Mouse (Mus musculus): Measurements from ENCODE around the gene Gm11214. TPM values are rescaled to one million over a fixed set of nuclear protein-coding genes. Genes with fewer than 3 reads are reported as not detected.

The Gm11214 gene
- not detected in 2 replicates for polyA plus RNA-seq (2016; fragmentation: Nextera tagmentation; extraction: Ambion mirVana)

DNA sequence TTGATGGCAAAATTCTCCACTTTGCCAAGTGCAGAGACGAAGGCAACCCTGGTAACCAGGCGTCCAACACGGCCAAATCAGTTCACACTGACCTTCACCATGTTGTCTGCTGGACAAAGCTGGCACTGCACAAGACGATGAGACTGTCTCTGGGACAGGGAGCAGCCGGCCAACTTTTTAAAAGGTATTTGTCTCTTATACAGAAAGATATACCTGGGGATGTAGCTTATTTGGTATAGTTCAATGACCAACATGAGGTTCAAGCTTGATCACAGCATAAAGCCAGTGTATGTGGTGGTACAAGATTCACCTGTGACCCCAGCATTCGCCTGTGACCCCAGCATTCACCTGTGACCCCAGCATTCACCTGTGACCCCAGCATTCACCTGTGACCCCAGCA is at the start of gene Gm11214:
TSS of gene Gm11214 (minus strand) at position 101 of the 400 bp plus-strand sequence.
- no peak within 1 kb of the TSS for H3K4me3 ChIP-seq (replicated peaks)
- H3K4me2 ChIP-seq, result no peak within 1 kb of the TSS
- no peaks in the 10 kb centered on the region for H3K27me3 ChIP-seq
- H3K9ac ChIP-seq (replicated peaks), result no peak within 1 kb of the TSS
- H3K9me3 ChIP-seq, result no peaks in the 10 kb centered on the region
- H3K27ac ChIP-seq, result no peak within 1 kb of the TSS
- no peak for ATAC-seq (ENCODE audit: insufficient number of reproducible peaks, insufficient read depth, low FRiP score, low TSS enrichment, low read depth)
- H3K4me1 ChIP-seq (replicated peaks), result no peaks in the 10 kb centered on the region
- WGBS, result 88% methylated on average over 6 of the region's 6 CpGs
- no peaks in the 10 kb centered on the region for H3K36me3 ChIP-seq

DNA sequence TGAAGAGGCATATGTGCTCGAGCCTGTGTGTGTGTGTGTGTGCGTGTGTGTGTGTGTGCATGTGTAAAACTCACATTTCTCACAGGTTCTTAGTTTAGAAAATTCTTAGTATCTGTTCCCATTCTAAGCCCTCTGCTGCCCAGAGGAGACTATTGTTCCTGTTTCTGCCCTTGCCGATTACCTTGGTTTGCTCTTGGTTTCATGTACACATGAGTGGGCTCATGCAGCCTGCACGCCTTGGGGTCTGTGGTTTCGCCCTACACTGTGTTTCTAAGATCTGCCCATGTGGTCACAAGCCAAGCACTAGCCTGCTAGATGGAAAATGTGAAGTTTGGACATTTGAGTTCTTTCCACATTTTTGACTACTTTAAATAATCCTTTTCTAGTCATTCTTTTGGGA is 48.7 kb upstream of the Gm11214 start:
- H3K4me3 ChIP-seq (replicated peaks), result no peak overlapping the region
- H3K9ac ChIP-seq (replicated peaks), result no peak overlapping the region
- 89% methylated on average over 5 of the region's 5 CpGs for WGBS
- H3K9me3 ChIP-seq, result no peaks in the 10 kb centered on the region
- no peak overlapping the region for H3K27ac ChIP-seq
- no peaks in the 10 kb centered on the region for H3K36me3 ChIP-seq
- no peak for ATAC-seq (ENCODE audit: insufficient number of reproducible peaks, insufficient read depth, low FRiP score, low TSS enrichment, low read depth)
- H3K4me2 ChIP-seq, result no peak overlapping the region
- no peaks in the 10 kb centered on the region for H3K27me3 ChIP-seq
- H3K4me1 ChIP-seq (replicated peaks), result no peaks in the 10 kb centered on the region

DNA sequence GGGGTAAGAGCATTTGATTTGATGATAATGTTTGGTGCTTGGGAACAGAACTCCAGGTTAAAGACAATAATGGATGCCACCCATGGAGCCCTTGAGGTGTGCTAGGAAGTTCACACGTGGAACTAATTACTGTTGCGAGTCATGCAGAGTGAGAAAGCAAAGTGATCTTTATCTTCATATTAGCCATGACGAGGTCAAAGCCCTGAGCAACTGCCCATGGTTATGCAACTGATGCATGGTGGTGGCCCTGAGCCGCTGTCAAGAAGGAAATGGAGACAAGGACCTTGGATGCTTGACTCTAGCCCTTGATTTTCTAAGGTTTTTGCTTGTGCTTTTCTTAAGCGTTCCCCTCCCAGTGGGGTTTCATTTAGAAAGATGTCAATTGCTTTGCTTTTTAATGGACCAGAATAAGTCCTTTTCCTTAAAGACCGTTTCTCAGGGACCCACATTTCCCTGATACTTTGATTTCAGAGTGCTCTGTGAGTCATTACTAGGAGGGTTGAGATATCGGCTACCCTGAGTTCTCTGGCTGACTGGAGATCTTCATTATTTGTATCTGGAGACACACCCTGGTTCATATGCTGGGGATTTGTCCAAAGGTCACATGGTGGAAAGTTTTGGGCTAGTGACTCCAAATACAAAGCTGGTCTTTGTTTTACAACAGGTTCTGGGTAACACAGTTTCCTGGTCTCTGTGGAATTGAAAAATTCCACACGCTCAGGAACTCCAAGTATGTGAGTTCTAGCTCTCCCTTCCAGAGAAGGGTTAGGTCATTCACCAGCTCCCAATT is 47.4 kb upstream of the Gm11214 start:
- no peaks in the 10 kb centered on the region for H3K4me1 ChIP-seq (replicated peaks)
- 55% methylated on average over 8 of the region's 8 CpGs for WGBS
- H3K36me3 ChIP-seq, result no peaks in the 10 kb centered on the region
- H3K4me2 ChIP-seq, result no peak overlapping the region
- no peak overlapping the region for H3K9ac ChIP-seq (replicated peaks)
- no peak overlapping the region for H3K27ac ChIP-seq
- H3K27me3 ChIP-seq, result no peaks in the 10 kb centered on the region
- no peak overlapping the region for H3K4me3 ChIP-seq (replicated peaks)
- H3K9me3 ChIP-seq, result no peaks in the 10 kb centered on the region
- ATAC-seq (ENCODE audit: insufficient number of reproducible peaks, insufficient read depth, low FRiP score, low TSS enrichment, low read depth), result no peak

DNA sequence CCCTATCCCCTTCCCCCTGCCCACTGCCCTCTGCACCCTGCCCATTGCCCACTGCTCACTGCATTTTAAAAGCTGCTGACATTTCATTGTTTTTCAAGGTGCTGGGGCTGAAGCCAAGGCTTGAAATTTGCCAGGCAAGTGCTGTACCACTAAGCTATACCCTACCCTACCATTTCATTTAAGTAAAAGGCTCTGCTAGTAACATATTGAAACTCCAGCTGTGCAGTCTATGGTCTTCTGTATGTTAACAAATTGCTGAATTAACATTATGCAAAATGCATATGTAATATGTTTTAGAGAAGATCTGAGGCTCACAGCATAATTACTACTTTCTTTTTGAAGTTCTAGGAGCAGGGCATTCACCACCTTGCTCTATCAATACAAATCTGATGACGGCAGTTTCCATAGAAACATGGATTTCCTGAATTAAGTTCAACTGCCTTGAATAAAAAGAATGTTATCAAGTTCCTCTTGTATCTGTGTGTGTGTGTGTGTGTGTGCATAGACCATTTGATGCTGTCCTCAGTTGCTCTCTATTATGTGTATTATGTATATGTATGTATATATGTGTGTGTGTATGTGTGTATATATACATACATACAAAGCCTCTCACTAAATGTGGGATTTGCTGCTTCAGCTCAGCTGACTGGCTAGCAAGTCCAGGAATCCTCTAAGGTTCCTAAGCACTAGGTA is 43.2 kb upstream of the Gm11214 start:
- H3K9ac ChIP-seq (replicated peaks), result no peak overlapping the region
- no peaks in the 10 kb centered on the region for H3K36me3 ChIP-seq
- no peak for ATAC-seq (ENCODE audit: insufficient number of reproducible peaks, insufficient read depth, low FRiP score, low TSS enrichment, low read depth)
- H3K4me2 ChIP-seq, result no peak overlapping the region
- H3K27me3 ChIP-seq, result no peaks in the 10 kb centered on the region
- H3K27ac ChIP-seq, result no peak overlapping the region
- H3K4me1 ChIP-seq (replicated peaks), result no peaks in the 10 kb centered on the region
- WGBS, result 91% methylated on average over 1 of the region's 1 CpGs
- no peaks in the 10 kb centered on the region for H3K9me3 ChIP-seq
- no peak overlapping the region for H3K4me3 ChIP-seq (replicated peaks)

DNA sequence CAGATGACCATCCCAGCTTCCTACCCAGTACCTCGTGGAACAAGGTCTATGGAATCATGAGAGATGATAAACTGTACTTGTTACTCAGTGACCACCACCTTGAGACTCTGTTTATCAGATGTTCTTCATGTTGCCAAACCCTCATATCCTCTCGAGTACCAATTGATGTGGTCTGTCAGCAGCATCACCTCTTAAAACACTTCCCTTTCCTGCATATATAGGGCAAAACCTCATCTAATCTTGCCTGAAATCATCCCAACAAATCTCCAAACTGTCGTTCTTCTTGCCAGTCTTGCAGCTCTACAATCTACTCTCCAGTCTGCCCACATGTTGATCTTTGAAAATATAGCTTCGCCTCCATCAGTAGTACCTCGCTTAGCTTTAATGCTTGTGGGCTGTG is 41.1 kb upstream of the Gm11214 start:
- H3K9me3 ChIP-seq, result no peaks in the 10 kb centered on the region
- H3K9ac ChIP-seq (replicated peaks), result no peak overlapping the region
- ATAC-seq (ENCODE audit: insufficient number of reproducible peaks, insufficient read depth, low FRiP score, low TSS enrichment, low read depth), result no peak
- no peak overlapping the region for H3K4me3 ChIP-seq (replicated peaks)
- no peak overlapping the region for H3K27ac ChIP-seq
- H3K4me2 ChIP-seq, result no peak overlapping the region
- no peaks in the 10 kb centered on the region for H3K4me1 ChIP-seq (replicated peaks)
- no peaks in the 10 kb centered on the region for H3K27me3 ChIP-seq
- 80% methylated on average over 5 of the region's 5 CpGs for WGBS
- no peaks in the 10 kb centered on the region for H3K36me3 ChIP-seq

DNA sequence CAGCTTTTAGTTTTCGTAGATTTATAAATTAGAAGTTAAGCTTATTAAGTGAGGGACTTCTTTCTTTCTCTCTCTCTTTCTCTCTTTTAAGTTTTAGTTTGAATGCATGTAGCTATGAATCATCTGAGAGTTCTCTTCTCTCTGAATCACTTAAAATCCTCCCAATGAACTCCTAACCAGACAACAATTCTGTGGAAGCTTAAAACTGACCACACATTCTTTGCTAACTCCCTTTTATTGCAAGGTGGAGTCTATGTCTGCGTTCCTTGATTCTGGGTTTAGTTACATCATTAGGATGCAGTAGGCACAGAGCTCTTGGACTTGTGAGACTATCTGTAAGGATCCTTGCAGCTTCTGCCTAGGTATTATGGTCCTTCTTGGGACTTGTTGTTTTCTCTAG is 40.5 kb upstream of the Gm11214 start:
- Histone ChIP-seq H3K36me3 (no peaks in the 10 kb centered on the region), H3K9ac (replicated peaks) (no peak overlapping the region), H3K9me3 (no peaks in the 10 kb centered on the region), H3K27ac (no peak overlapping the region), H3K4me1 (replicated peaks) (no peaks in the 10 kb centered on the region), H3K4me2 (no peak overlapping the region), H3K27me3 (no peaks in the 10 kb centered on the region), H3K4me3 (replicated peaks) (no peak overlapping the region)
- no peak for ATAC-seq (ENCODE audit: insufficient number of reproducible peaks, insufficient read depth, low FRiP score, low TSS enrichment, low read depth)
- 84% methylated on average over 2 of the region's 2 CpGs for WGBS

DNA sequence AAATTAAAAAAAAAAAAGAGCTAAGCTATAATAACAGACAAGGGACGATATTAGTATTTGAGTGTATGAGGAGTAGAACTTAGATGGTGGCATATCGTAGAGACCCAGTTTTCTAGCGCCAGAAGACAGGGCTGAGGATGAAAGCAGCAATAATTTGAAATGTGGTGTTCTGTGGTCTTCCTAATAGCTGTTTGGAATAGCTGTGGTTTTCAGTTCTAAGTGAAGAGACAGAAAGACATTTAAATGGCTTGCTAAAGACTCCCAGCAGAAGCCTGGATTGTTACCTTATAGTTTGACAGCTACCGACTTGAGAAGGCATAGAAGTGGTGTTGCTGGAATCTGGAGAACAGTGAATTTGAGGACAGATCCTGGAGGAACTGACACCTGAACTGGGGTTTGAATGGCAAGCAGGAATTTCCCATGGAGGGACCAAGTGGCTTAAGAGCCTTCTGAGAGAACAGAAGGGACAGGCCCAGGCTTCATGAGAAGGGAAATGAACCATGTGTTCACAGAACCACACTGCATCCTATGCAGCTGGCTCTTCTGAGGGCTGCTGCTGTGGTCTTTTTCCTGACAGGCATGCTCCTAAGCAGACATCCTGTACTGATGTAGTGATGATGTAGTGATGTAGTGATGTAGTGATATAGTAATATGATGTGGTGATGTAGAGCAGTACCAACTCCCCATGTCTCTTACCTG is 39.0 kb upstream of the Gm11214 start:
- Histone ChIP-seq H3K36me3 (no peaks in the 10 kb centered on the region), H3K27me3 (no peaks in the 10 kb centered on the region), H3K27ac (no peak overlapping the region), H3K4me1 (replicated peaks) (no peaks in the 10 kb centered on the region), H3K9me3 (no peaks in the 10 kb centered on the region), H3K4me2 (no peak overlapping the region), H3K4me3 (replicated peaks) (no peak overlapping the region), H3K9ac (replicated peaks) (no peak overlapping the region)
- 84% methylated on average over 4 of the region's 4 CpGs for WGBS
- no peak for ATAC-seq (ENCODE audit: insufficient number of reproducible peaks, insufficient read depth, low FRiP score, low TSS enrichment, low read depth)

DNA sequence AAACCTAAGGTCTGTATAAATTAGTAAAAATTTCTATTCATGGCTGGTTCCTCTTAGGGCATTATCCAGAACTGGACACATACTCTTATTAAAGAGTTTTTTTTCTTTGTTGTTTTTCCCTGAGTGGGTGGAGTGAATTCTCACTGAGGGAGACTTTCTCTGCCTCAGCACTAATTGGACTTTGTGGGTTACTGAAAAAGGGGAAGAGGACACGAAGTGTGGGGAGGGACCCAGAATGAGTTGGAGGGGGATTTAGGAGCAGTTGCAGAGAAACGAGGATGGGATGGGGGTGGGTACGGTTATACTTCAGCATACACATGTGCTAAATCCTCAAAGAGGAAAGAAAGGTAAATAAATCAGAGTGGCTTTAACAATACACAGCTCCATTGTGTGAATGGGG is 36.6 kb upstream of the Gm11214 start:
- 60% methylated on average over 3 of the region's 3 CpGs for WGBS

DNA sequence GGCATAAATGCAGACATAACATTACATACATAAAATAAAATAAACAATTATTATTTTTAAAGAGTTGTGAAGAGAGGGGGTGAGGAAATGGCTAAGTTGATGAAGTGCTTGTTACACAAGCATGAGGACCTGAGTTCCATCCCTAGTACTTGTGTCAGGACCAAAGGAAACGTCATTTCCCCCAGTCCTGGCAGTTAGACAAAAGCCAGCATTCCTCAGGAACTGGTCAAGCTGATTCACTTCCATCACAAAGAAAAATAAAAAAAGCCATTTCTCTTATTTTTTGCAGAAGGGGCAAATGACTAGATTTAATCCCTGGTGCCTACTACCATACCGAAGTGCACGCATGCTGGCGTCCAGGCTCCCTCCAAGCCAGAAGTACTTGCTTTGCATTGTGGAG is 33.7 kb upstream of the Gm11214 start:
- Histone ChIP-seq H3K4me3 (replicated peaks) (no peak overlapping the region), H3K27ac (no peak overlapping the region), H3K4me2 (no peak overlapping the region), H3K4me1 (replicated peaks) (no peaks in the 10 kb centered on the region), H3K9ac (replicated peaks) (no peak overlapping the region), H3K27me3 (no peaks in the 10 kb centered on the region), H3K9me3 (no peaks in the 10 kb centered on the region), H3K36me3 (no peaks in the 10 kb centered on the region)
- ATAC-seq (ENCODE audit: insufficient number of reproducible peaks, insufficient read depth, low FRiP score, low TSS enrichment, low read depth), result no peak
- WGBS, result 87% methylated on average over 4 of the region's 4 CpGs

More for the DNA sequence above, 36.6 kb upstream of the Gm11214 start:
- Histone ChIP-seq H3K4me2 (no peak overlapping the region), H3K9ac (replicated peaks) (no peak overlapping the region), H3K27ac (no peak overlapping the region), H3K4me3 (replicated peaks) (no peak overlapping the region), H3K36me3 (no peaks in the 10 kb centered on the region), H3K9me3 (no peaks in the 10 kb centered on the region), H3K4me1 (replicated peaks) (no peaks in the 10 kb centered on the region), H3K27me3 (no peaks in the 10 kb centered on the region)
- ATAC-seq (ENCODE audit: insufficient number of reproducible peaks, insufficient read depth, low FRiP score, low TSS enrichment, low read depth), result no peak

DNA sequence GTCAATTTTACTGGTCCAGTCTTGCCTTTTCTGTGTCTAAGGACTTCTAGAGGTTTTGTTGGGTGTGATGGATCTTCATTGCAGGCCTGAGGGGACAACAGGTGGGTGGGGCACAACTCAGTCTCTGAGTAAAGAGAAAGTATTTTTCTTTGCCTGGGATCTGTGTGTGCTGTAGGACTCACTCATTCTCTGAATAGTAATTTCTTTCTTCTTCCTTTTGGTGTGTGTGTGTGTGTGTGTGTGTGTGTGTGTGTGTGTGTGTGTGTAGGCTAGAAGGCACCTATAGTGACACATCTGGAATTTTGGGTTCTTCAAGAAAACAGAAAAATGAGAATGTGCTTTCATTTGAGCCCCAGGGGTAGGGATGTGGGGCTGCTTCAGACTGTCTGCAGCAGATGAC is 29.2 kb upstream of the Gm11214 start:
- no peaks in the 10 kb centered on the region for H3K4me1 ChIP-seq (replicated peaks)

DNA sequence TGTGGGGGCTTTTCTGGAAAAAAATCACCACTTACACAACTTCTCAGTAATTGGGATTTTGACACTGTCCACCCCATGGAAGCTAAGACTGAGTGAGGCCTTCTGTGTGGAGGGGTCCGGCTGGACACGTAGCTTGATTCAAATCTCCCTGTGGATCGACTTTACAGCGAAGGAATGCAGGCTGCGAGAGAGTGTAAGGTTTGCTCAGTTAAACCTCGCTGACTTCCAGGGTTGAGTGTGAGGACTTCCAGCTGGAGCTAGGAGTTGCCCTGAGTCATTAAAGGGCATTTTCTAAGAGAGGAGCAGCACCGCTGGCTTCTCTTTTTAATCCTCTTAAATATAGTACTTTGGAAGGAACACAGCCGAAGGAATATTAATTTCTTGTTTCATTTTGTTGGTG is 24.2 kb upstream of the Gm11214 start:
- Histone ChIP-seq H3K9me3 (no peaks in the 10 kb centered on the region), H3K27me3 (no peaks in the 10 kb centered on the region), H3K36me3 (no peaks in the 10 kb centered on the region), H3K4me2 (no peak overlapping the region), H3K9ac (replicated peaks) (no peak overlapping the region), H3K4me1 (replicated peaks) (no peaks in the 10 kb centered on the region), H3K27ac (no peak overlapping the region), H3K4me3 (replicated peaks) (no peak overlapping the region)
- no peak for ATAC-seq (ENCODE audit: insufficient number of reproducible peaks, insufficient read depth, low FRiP score, low TSS enrichment, low read depth)
- 69% methylated on average over 8 of the region's 8 CpGs for WGBS

More for the DNA sequence above, 29.2 kb upstream of the Gm11214 start:
- no peak overlapping the region for H3K27ac ChIP-seq
- ATAC-seq (ENCODE audit: insufficient number of reproducible peaks, insufficient read depth, low FRiP score, low TSS enrichment, low read depth), result no peak
- H3K9me3 ChIP-seq, result no peaks in the 10 kb centered on the region
- H3K27me3 ChIP-seq, result no peaks in the 10 kb centered on the region
- no peak overlapping the region for H3K4me3 ChIP-seq (replicated peaks)
- H3K9ac ChIP-seq (replicated peaks), result no peak overlapping the region
- no peaks in the 10 kb centered on the region for H3K36me3 ChIP-seq
- H3K4me2 ChIP-seq, result no peak overlapping the region

Data from limb, embryonic 12.5 days (tissue).